Mouse (Mus musculus) hindbrain, postnatal 0 days (tissue): ENCODE results near the gene Fam117b. TPM values are rescaled to one million over a fixed set of nuclear protein-coding genes. Genes with fewer than 3 reads are reported as not detected.

Experiments
- ATAC-seq: fragments of 200-750 bp; cut with Nextera tagmentation; 2 replicates; pipeline ENCODE4 v1.8.0; 2017; ENCODE audit warnings: mild to moderate bottlenecking, moderate TSS enrichment, moderate library complexity
- DNase-seq: peaks from one replicate; pipeline ENCODE4 v3.0.0-alpha.2; 2015; ENCODE audit warnings: low spot score
- H3K27ac ChIP-seq: fragments of 300-500 bp; sonication (generic); 2 replicates; pipeline ENCODE4 v1.5.1; 2014; ENCODE audit warnings: mild to moderate bottlenecking
- H3K27me3 ChIP-seq: fragments of 300-500 bp; sonication (generic); 2 replicates; pipeline ENCODE4 v1.6.1; 2014; ENCODE audit warnings: low read length, mixed read lengths; ENCODE audit not compliant: insufficient read depth
- H3K36me3 ChIP-seq: fragments of 300-500 bp; sonication (generic); 2 replicates; pipeline ENCODE4 v1.6.1; 2014; ENCODE audit warnings: low read length, mixed read lengths; ENCODE audit not compliant: insufficient read depth
- H3K4me1 ChIP-seq: fragments of 300-500 bp; sonication (generic); 2 replicates; pipeline ENCODE4 v1.6.1; 2014; ENCODE audit warnings: antibody characterized with exemption, low read length, mixed read lengths; ENCODE audit not compliant: insufficient read depth
- H3K4me2 ChIP-seq: fragments of 300-500 bp; sonication (generic); 2 replicates; pipeline ENCODE4 v1.6.1; 2014; ENCODE audit warnings: low read depth, mild to moderate bottlenecking, low read length, moderate library complexity, mixed read lengths
- H3K4me3 ChIP-seq: fragments of 300-500 bp; sonication (generic); 2 replicates; pipeline ENCODE4 v1.5.1; 2014; ENCODE audit warnings: low read length
- H3K9ac ChIP-seq: fragments of 300-500 bp; sonication (generic); replicated peaks from 2 replicates; pipeline ENCODE4 v1.6.1; 2014; ENCODE audit warnings: mild to moderate bottlenecking, low read length, moderate library complexity, mixed read lengths
- H3K9me3 ChIP-seq: fragments of 300-500 bp; sonication (generic); 2 replicates; pipeline ENCODE4 v1.6.1; 2016; ENCODE audit warnings: low read length, mixed read lengths
- CTCF ChIP-seq: IDR thresholded peaks from 2 replicates; pipeline ENCODE4 v1.5.1; 2016; ENCODE audit warnings: antibody characterized with exemption, control low read depth, low read depth
- WGBS: fragments of 180-500 bp; shearing (Covaris S2); extraction: QIAGEN DNeasy Blood & Tissue Kit; methylation state at CpG from one replicate; pipeline ENCODE4 v1.1.7; 2014; 5-methylcytosine and 5-hydroxymethylcytosine counted together
- polyA plus RNA-seq: library from polyadenylated mRNA; unstranded; fragments of >200 nt; fragmentation: Nextera tagmentation; extraction: Ambion mirVana; gene quantifications from 2 replicates; pipeline ENCODE4 v1.2.1, GENCODE M21; 2015
- total RNA-seq: library from RNA; depleted of rRNA; stranded (reverse); fragments of >200 nt; gene quantifications from 2 replicates; pipeline ENCODE4 v1.2.3, GENCODE M21; 2014

The Fam117b gene
- total and polyA plus RNA-seq, 2 experiments from 2014 or later = 30.1 to 44.5 TPM

- DNase-seq (no peak), ATAC-seq (no peak)
- Histone ChIP-seq H3K4me2 (no peak overlapping the region), H3K9me3 (no peaks in the 10 kb centered on the region), H3K9ac (no peak overlapping the region), H3K27ac (no peak overlapping the region), H3K4me3 (no peak overlapping the region), H3K27me3 (no peaks in the 10 kb centered on the region), H3K36me3 (no peaks in the 10 kb centered on the region), H3K4me1 (no peaks in the 10 kb centered on the region)
- 90% methylated on average over 5 of the region's 5 CpGs for WGBS
- TF ChIP-seq CTCF = no peak
Measured at GRCm38 (mm10) chr1:59901082-59901876, 11.5 kb upstream of the Fam117b start.

GRCm38 (mm10) chr1:59902634-59903033 is 10.2 kb upstream of the Fam117b start:
- Histone ChIP-seq H3K9ac (no peak overlapping the region), H3K4me3 (no peak overlapping the region), H3K27ac (no peak overlapping the region), H3K9me3 (no peaks in the 10 kb centered on the region), H3K4me2 (no peak overlapping the region), H3K36me3 (no peaks in the 10 kb centered on the region), H3K4me1 (no peaks in the 10 kb centered on the region), H3K27me3 (no peaks in the 10 kb centered on the region)
- no peak for ATAC-seq
- 36% methylated on average over 3 of the region's 3 CpGs for WGBS
- no peak for DNase-seq
- no peak for TF ChIP-seq CTCF

GRCm38 (mm10) chr1:59904630-59905295 is 8.0 kb upstream of the Fam117b start:
- H3K4me1 ChIP-seq = no peaks in the 10 kb centered on the region
- no peaks in the 10 kb centered on the region for H3K9me3 ChIP-seq
- H3K9ac ChIP-seq = no peak overlapping the region
- DNase-seq = no peak
- H3K36me3 ChIP-seq = no peaks in the 10 kb centered on the region
- H3K4me2 ChIP-seq = no peak overlapping the region
- no peak for ATAC-seq
- TF ChIP-seq CTCF = no peak
- H3K27me3 ChIP-seq = no peaks in the 10 kb centered on the region
- no peak overlapping the region for H3K4me3 ChIP-seq
- H3K27ac ChIP-seq = no peak overlapping the region
- WGBS = 97% methylated on average over 6 of the region's 6 CpGs

GRCm38 (mm10) chr1:59905916-59906315 is 6.9 kb upstream of the Fam117b start:
- TF ChIP-seq CTCF = no peak
- Histone ChIP-seq H3K4me3 (no peak overlapping the region), H3K4me2 (no peak overlapping the region), H3K9me3 (no peaks in the 10 kb centered on the region), H3K27me3 (no peaks in the 10 kb centered on the region), H3K36me3 (no peaks in the 10 kb centered on the region), H3K9ac (no peak overlapping the region), H3K27ac (no peak overlapping the region), H3K4me1 (no peaks in the 10 kb centered on the region)
- ATAC-seq (no peak), DNase-seq (no peak)
- WGBS = 71% methylated on average over 2 of the region's 2 CpGs

DNA sequence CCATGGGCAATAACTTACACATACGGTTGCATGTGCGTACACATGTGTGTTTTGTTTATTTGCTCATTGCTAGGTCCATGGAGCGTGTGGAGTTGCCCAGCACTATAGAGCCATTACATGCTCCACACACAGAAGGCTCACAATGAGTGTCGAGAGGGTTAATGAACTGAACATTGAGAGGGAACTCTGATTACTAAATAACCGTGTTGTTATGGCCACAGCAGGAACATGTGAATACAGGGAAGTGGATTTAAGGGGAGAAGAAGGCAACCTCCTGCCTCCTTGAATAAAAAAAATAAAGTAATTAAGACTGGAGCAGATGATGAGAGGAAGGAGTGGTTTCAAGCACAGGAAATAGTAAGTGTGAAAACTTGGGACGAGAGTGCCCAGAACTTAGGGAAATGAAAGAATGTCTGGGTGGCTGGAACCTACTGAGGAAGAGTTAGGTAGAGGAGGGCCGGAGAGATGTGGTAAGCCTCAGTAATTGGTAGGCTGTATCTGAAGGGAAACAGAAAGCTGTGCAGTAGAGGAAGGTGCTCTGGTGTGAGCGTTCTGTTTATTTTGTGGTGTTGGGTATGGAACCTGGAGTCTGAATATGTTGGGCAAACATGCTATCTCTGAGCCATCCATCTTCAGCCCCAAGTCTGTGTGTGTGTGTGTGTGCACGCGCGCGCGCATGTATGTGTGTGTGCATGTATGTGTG is 5.8 kb upstream of the Fam117b start:
- Histone ChIP-seq H3K4me3 (no peak overlapping the region), H3K36me3 (no peaks in the 10 kb centered on the region), H3K9me3 (no peaks in the 10 kb centered on the region), H3K4me1 (no peaks in the 10 kb centered on the region), H3K4me2 (no peak overlapping the region), H3K27me3 (no peaks in the 10 kb centered on the region), H3K9ac (no peak overlapping the region), H3K27ac (no peak overlapping the region)
- DNase-seq (no peak), ATAC-seq (no peak)
- no peak for TF ChIP-seq CTCF
- WGBS = 87% methylated on average over 13 of the region's 13 CpGs

- Histone ChIP-seq H3K27me3 (no peaks in the 10 kb centered on the region), H3K4me2 (no peak overlapping the region), H3K4me1 (no peaks in the 10 kb centered on the region), H3K4me3 (no peak overlapping the region), H3K9ac (no peak overlapping the region), H3K9me3 (no peaks in the 10 kb centered on the region), H3K36me3 (no peaks in the 10 kb centered on the region), H3K27ac (no peak overlapping the region)
- DNase-seq = no peak
- no peak for ATAC-seq
- no peak for TF ChIP-seq CTCF
- 40% methylated on average over 2 of the region's 2 CpGs for WGBS
Measured at GRCm38 (mm10) chr1:59907700-59908099, 5.1 kb upstream of the Fam117b start.
